Mouse (Mus musculus) heart, embryonic 16.5 days (tissue): ENCODE results near the gene Carm1. TPM values are rescaled to one million over a fixed set of nuclear protein-coding genes. Genes with fewer than 3 reads are reported as not detected.

Source experiments
- ATAC-seq: fragments of 200-750 bp; cut with Nextera tagmentation; replicated peaks from 2 replicates; pipeline ENCODE4 v1.8.0; 2017; ENCODE audit warnings: moderate number of reproducible peaks; ENCODE audit not compliant: insufficient read depth, low FRiP score; ENCODE audit errors: extremely low read depth
- H3K27ac ChIP-seq: fragments of 300-500 bp; sonication (generic); 2 replicates; pipeline ENCODE4 v1.5.1; 2014; ENCODE audit warnings: mild to moderate bottlenecking, low read length, control low read depth, moderate library complexity
- H3K27me3 ChIP-seq: fragments of 300-500 bp; sonication (generic); 2 replicates; pipeline ENCODE4 v1.6.1; 2014; ENCODE audit warnings: low read length, mixed read lengths; ENCODE audit not compliant: control insufficient read depth, insufficient read depth
- H3K36me3 ChIP-seq: fragments of 300-500 bp; sonication (generic); 2 replicates; pipeline ENCODE4 v1.6.1; 2014; ENCODE audit not compliant: control insufficient read depth, insufficient read depth
- H3K4me1 ChIP-seq: fragments of 300-500 bp; sonication (generic); 2 replicates; pipeline ENCODE4 v1.6.1; 2014; ENCODE audit warnings: low read length, mixed read lengths; ENCODE audit not compliant: control insufficient read depth, insufficient read depth
- H3K4me2 ChIP-seq: fragments of 300-500 bp; sonication (generic); 2 replicates; pipeline ENCODE4 v1.6.1; 2014; ENCODE audit warnings: low read depth, mild to moderate bottlenecking, control low read depth, low read length
- H3K4me3 ChIP-seq: fragments of 300-500 bp; sonication (generic); 2 replicates; pipeline ENCODE4 v1.5.1; 2014; ENCODE audit warnings: mild to moderate bottlenecking, control low read depth, low read length
- H3K9ac ChIP-seq: fragments of 300-500 bp; sonication (generic); 2 replicates; pipeline ENCODE4 v1.6.1; 2014; ENCODE audit warnings: low read length, control low read depth
- H3K9me3 ChIP-seq: fragments of 300-500 bp; sonication (generic); replicated peaks from 2 replicates; pipeline ENCODE4 v1.6.1; 2016; ENCODE audit warnings: low read length; ENCODE audit not compliant: control insufficient read depth
- WGBS: fragments of 180-500 bp; shearing (Covaris S2); extraction: QIAGEN DNeasy Blood & Tissue Kit; methylation state at CpG from one replicate; pipeline ENCODE4 v1.1.7; 2014; 5-methylcytosine and 5-hydroxymethylcytosine counted together
- polyA plus RNA-seq: library from polyadenylated mRNA; unstranded; fragments of >200 nt; fragmentation: Nextera tagmentation; extraction: Ambion mirVana; gene quantifications from 2 replicates; pipeline ENCODE4 v1.2.1, GENCODE M21; 2015

Carm1 gene
- polyA plus RNA-seq, 1 experiment from 2014 or later = 17.2 TPM

GRCm38 (mm10) chr9:21625342-21626339 is 78.9 kb downstream of the Carm1 start:
- ATAC-seq = peak; percentile 53; the same call in 1 of the 2 replicates
- H3K27ac ChIP-seq = no peak overlapping the region; the same call in 1 of the 2 replicates
- no peak overlapping the region for H3K4me3 ChIP-seq
- WGBS = 78% methylated on average over 10 of the region's 10 CpGs
- 0 out of 2 replicates have a peak, but pooled peaks cover 3% of the 10 kb centered on the region for H3K4me1 ChIP-seq
- H3K9ac ChIP-seq = no peak overlapping the region
- no peaks in the 10 kb centered on the region for H3K27me3 ChIP-seq
- no peaks in the 10 kb centered on the region for H3K36me3 ChIP-seq
- no peak overlapping the region for H3K4me2 ChIP-seq
- H3K9me3 ChIP-seq = no peaks in the 10 kb centered on the region

GRCm38 (mm10) chr9:21626571-21626970 is 79.9 kb downstream of the Carm1 start:
- no peaks in the 10 kb centered on the region for H3K36me3 ChIP-seq
- no peak for ATAC-seq
- no peak overlapping the region for H3K27ac ChIP-seq
- no peak overlapping the region for H3K4me3 ChIP-seq
- H3K4me1 ChIP-seq = 0 out of 2 replicates have a peak, but pooled peaks cover 3% of the 10 kb centered on the region
- no peaks in the 10 kb centered on the region for H3K9me3 ChIP-seq
- no peaks in the 10 kb centered on the region for H3K27me3 ChIP-seq
- no peak overlapping the region for H3K9ac ChIP-seq
- H3K4me2 ChIP-seq = no peak overlapping the region

- WGBS = 64% methylated on average over 5 of the region's 5 CpGs
- no peaks in the 10 kb centered on the region for H3K9me3 ChIP-seq
- H3K36me3 ChIP-seq = no peaks in the 10 kb centered on the region
- no peak overlapping the region for H3K4me2 ChIP-seq
- H3K4me3 ChIP-seq = no peak overlapping the region
- 0 out of 2 replicates have a peak, but pooled peaks cover 3% of the 10 kb centered on the region for H3K4me1 ChIP-seq
- H3K27ac ChIP-seq = no peak overlapping the region; the same call in 1 of the 2 replicates
- no peaks in the 10 kb centered on the region for H3K27me3 ChIP-seq
- no peak overlapping the region for H3K9ac ChIP-seq
- no peak for ATAC-seq
Observed at GRCm38 (mm10) chr9:21627145-21627795, 80.6 kb downstream of the Carm1 start.

- Histone ChIP-seq H3K4me3 (no peak overlapping the region), H3K9me3 (no peaks in the 10 kb centered on the region), H3K27ac (no peak overlapping the region), H3K27me3 (no peaks in the 10 kb centered on the region), H3K9ac (no peak overlapping the region), H3K36me3 (peaks cover 11% of the 10 kb centered on the region), H3K4me2 (no peak overlapping the region), H3K4me1 (peaks cover 6% of the 10 kb centered on the region)
- 67% methylated on average over 3 of the region's 3 CpGs for WGBS
- ATAC-seq = no peak; the same call in 1 of the 2 replicates
Observed at GRCm38 (mm10) chr9:21630673-21631072, 84.0 kb downstream of the Carm1 start.

GRCm38 (mm10) chr9:21633106-21633505 is 86.4 kb downstream of the Carm1 start:
- Histone ChIP-seq H3K4me2 (no peak overlapping the region), H3K9me3 (no peaks in the 10 kb centered on the region), H3K4me1 (peaks cover 8% of the 10 kb centered on the region), H3K9ac (no peak overlapping the region), H3K27ac (no peak overlapping the region), H3K4me3 (no peak overlapping the region), H3K36me3 (peaks cover 32% of the 10 kb centered on the region), H3K27me3 (no peaks in the 10 kb centered on the region)
- WGBS = 80% methylated on average over 3 of the region's 3 CpGs
- no peak for ATAC-seq

DNA sequence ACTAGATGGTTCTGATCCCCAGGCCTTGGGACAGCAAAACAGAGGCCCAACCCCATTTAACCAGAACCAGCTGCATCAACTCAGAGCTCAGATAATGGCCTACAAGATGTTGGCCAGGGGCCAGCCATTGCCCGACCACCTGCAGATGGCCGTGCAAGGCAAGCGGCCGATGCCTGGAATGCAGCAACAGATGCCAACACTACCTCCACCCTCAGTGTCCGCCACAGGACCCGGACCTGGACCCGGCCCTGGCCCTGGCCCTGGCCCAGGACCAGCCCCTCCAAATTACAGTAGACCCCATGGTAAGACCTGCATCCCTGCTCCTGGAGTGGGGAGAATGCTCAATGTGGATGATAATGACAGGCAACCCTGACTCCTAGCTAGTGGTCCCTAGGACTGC is 88.9 kb downstream of the Carm1 start:
- H3K9me3 ChIP-seq = no peaks in the 10 kb centered on the region
- no peak overlapping the region for H3K9ac ChIP-seq
- no peaks in the 10 kb centered on the region for H3K27me3 ChIP-seq
- H3K4me3 ChIP-seq = no peak overlapping the region
- no peak overlapping the region for H3K4me2 ChIP-seq
- H3K27ac ChIP-seq = no peak overlapping the region
- H3K36me3 ChIP-seq = peaks cover 54% of the 10 kb centered on the region
- no peak for ATAC-seq
- peaks cover 8% of the 10 kb centered on the region for H3K4me1 ChIP-seq
- 36% methylated on average over 7 of the region's 7 CpGs for WGBS

GRCm38 (mm10) chr9:21639031-21639430 is 92.3 kb downstream of the Carm1 start:
- ATAC-seq = no peak
- WGBS = 95% methylated on average over 11 of the region's 11 CpGs

More at GRCm38 (mm10) chr9:21639031-21639430, 92.3 kb downstream of the Carm1 start:
- H3K36me3 ChIP-seq = peaks cover 78% of the 10 kb centered on the region
- H3K27me3 ChIP-seq = no peaks in the 10 kb centered on the region
- H3K4me1 ChIP-seq = peaks cover 8% of the 10 kb centered on the region
- H3K9ac ChIP-seq = no peak overlapping the region
- no peak overlapping the region for H3K4me3 ChIP-seq
- H3K4me2 ChIP-seq = no peak overlapping the region
- no peak overlapping the region for H3K27ac ChIP-seq
- no peaks in the 10 kb centered on the region for H3K9me3 ChIP-seq
